Mouse (Mus musculus) heart, embryonic 14.5 days (tissue): ENCODE measurements at regions not wholly inside any gene's neighbourhood (a gene's known extent, or its start where the extent isn't known, plus 50 kb on each side); places are given as distances from the start of the nearest gene placed in this dataset.
"Not testable (repeated sequence)": the region's sequence is repeated elsewhere in the genome, so short reads cannot be mapped to it uniquely, and the experiment has no call there.

Source experiments
- ATAC-seq: fragments of 200-750 bp; cut with Nextera tagmentation; 2 replicates; pipeline ENCODE4 v1.8.0; 2017; ENCODE audit warnings: low read depth, moderate TSS enrichment; ENCODE audit not compliant: insufficient number of reproducible peaks, insufficient read depth, low FRiP score
- H3K27ac ChIP-seq, 2 experiments: fragments of 200-500 bp in 1 of 2; fragments of 300-500 bp in 1 of 2; sonication (generic) in 1 of 2; replicated peaks in 1 of 2; 2 replicates each; pipeline ENCODE4 v1.5.1; 2012 to 2014; ENCODE audit warnings: low read depth in 2 of 2, low read length in 2 of 2, control low read depth in 1 of 2, mild to moderate bottlenecking in 1 of 2, mixed read lengths in 1 of 2; ENCODE audit not compliant: control insufficient read depth in 1 of 2, insufficient read depth in 1 of 2
- H3K27me3 ChIP-seq: fragments of 300-500 bp; sonication (generic); 2 replicates; pipeline ENCODE4 v1.6.1; 2014; ENCODE audit warnings: mild to moderate bottlenecking, low read length, control low read depth; ENCODE audit not compliant: control insufficient read depth, insufficient read depth
- H3K36me3 ChIP-seq: fragments of 300-500 bp; sonication (generic); 2 replicates; pipeline ENCODE4 v1.6.1; 2014; ENCODE audit warnings: mild to moderate bottlenecking, control low read depth, low read length, mixed read lengths; ENCODE audit not compliant: control insufficient read depth, insufficient read depth
- H3K4me1 ChIP-seq, 2 experiments: fragments of 200-500 bp in 1 of 2; fragments of 300-500 bp in 1 of 2; sonication (generic) in 1 of 2; 2 replicates each; pipeline ENCODE4 v1.6.1; 2012 to 2014; ENCODE audit warnings: low read length in 2 of 2, control low read depth in 1 of 2, mixed read lengths in 1 of 2; ENCODE audit not compliant: control insufficient read depth in 2 of 2, insufficient read depth in 2 of 2
- H3K4me2 ChIP-seq: fragments of 300-500 bp; sonication (generic); 2 replicates; pipeline ENCODE4 v1.6.1; 2014; ENCODE audit warnings: mild to moderate bottlenecking, low read length
- H3K4me3 ChIP-seq, 2 experiments: fragments of 200-500 bp in 1 of 2; fragments of 300-500 bp in 1 of 2; sonication (generic) in 1 of 2; 2 replicates each; pipeline ENCODE4 v1.5.1; 2012 to 2014; ENCODE audit warnings: low read length in 2 of 2, mild to moderate bottlenecking in 2 of 2, control low read depth in 1 of 2, low read depth in 1 of 2, moderate library complexity in 1 of 2; ENCODE audit not compliant: control insufficient read depth in 1 of 2, insufficient read depth in 1 of 2
- H3K9ac ChIP-seq: fragments of 300-500 bp; sonication (generic); 2 replicates; pipeline ENCODE4 v1.6.1; 2014; ENCODE audit warnings: mild to moderate bottlenecking, low read length
- H3K9me3 ChIP-seq: fragments of 300-500 bp; sonication (generic); 2 replicates; pipeline ENCODE4 v1.6.1; 2016; ENCODE audit warnings: low read length, control low read depth; ENCODE audit not compliant: control insufficient read depth
- WGBS: fragments of 180-500 bp; shearing (Covaris S2); extraction: QIAGEN DNeasy Blood & Tissue Kit; methylation state at CpG from one replicate; pipeline ENCODE4 v1.1.7; 2014; 5-methylcytosine and 5-hydroxymethylcytosine counted together

DNA sequence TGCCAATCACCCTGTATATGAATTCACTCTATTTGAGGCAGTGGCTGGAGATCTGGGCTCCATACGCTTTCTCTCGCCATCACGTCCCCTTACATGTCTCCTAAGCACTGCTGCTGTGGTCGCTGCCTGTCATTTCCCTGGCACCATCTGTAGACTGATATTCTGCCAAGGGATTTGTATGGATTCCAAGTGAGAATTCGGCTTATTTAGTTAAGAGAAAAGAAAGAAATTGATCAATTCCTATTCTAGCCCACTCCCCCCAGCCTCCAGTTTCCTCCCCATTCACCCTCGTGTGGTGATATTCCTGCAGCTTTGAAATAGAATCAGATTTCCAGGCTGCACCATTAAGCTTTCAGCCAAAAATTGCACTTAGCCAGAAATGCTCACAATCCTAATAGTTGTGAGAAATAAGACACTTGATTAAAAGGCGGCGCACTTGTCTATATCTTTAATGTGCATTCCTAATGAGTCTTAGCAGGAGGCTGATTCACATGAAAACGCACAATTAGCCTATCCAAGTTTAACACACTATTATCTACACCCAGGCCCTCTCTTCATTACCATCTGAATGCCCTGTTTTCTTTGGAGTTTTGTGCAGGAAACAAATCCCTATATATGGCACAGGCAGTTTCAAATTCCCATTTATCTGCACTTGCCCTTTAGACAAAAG lies 253.8 kb upstream of the Gm6793 start:
- WGBS: 71% methylated on average over 9 of the region's 9 CpGs
- no peak overlapping the region for H3K4me2 ChIP-seq

DNA sequence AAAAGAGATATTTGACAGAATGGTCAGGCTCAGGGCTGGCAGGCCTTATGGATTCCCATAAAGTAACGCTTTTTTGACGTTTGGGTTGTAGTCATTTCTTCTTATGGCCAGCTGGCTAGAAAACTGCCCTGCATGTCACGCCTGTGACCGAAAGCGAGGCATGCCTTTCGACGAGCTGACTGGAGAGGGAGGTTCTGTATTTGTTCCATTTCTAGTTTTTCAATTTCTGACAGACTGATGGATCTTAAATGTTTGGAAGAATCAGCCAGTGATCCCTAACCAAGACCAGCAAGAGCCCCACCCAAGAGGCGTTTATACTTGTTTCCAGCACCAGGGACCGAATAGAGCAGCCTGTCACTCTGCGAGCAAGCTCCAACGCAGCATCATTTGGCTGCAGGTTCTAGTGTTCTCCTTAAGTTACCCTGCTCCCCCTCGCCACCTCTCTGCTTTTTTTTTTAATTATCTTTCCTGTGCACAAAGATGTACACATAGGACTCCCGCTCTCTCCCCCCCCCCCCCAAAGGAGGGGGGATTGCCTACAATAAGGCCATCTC lies 243.2 kb upstream of the Gm6793 start:
- no peak overlapping the region for H3K4me3 ChIP-seq

More for the DNA sequence above, 253.8 kb upstream of the Gm6793 start:
- H3K4me1 ChIP-seq: no peaks in the 10 kb centered on the region
- no peaks in the 10 kb centered on the region for H3K36me3 ChIP-seq
- no peak overlapping the region for H3K9ac ChIP-seq
- H3K4me3 ChIP-seq: no peak overlapping the region
- H3K27me3 ChIP-seq: no peaks in the 10 kb centered on the region
- ATAC-seq: no peak
- H3K9me3 ChIP-seq: no peaks in the 10 kb centered on the region
- no peak overlapping the region for H3K27ac ChIP-seq

DNA sequence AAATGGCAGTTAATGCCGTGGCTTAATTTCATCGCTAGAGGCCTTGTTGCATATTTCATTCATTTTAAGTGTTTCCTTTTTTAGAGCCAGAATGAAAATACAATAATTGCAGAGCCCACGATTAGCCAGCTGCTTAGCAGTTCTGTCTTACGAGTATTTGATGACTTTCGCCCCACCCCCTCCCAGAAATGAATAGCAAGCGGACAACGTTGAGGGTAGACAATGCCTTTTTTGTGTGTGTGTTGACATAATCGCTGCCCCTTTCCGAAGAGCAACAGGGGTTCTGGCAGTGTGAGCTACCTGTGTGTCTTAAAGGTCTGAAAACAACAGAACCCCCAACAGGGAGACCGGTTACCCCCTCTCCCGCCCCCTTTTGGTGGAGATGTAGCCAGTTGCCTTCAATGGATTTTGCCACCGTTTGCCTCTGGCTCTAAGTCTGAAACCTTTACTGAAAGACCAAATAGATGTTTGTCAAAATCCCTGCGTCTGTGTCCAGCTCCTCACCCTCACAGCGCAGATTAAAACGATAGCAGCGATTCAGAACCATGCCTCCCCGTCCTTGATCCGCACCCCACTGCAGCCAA lies 242.6 kb upstream of the Gm6793 start:
- Histone ChIP-seq H3K4me2 (peak overlapping the region; percentile 41), H3K27ac (no peak overlapping the region), H3K36me3 (no peaks in the 10 kb centered on the region), H3K4me1 (no peaks in the 10 kb centered on the region), H3K27me3 (no peaks in the 10 kb centered on the region), H3K9me3 (no peaks in the 10 kb centered on the region), H3K4me3 (no peak overlapping the region), H3K9ac (no peak overlapping the region)
- ATAC-seq: no peak
- WGBS: 25% methylated on average over 18 of the region's 18 CpGs

More for the DNA sequence above, 243.2 kb upstream of the Gm6793 start:
- H3K4me2 ChIP-seq: peak overlapping the region; percentile 41
- H3K9ac ChIP-seq: no peak overlapping the region
- H3K27ac ChIP-seq: no peak overlapping the region
- H3K27me3 ChIP-seq: no peaks in the 10 kb centered on the region
- no peaks in the 10 kb centered on the region for H3K9me3 ChIP-seq
- H3K4me1 ChIP-seq: no peaks in the 10 kb centered on the region
- no peaks in the 10 kb centered on the region for H3K36me3 ChIP-seq
- no peak for ATAC-seq
- 57% methylated on average over 13 of the region's 13 CpGs for WGBS

DNA sequence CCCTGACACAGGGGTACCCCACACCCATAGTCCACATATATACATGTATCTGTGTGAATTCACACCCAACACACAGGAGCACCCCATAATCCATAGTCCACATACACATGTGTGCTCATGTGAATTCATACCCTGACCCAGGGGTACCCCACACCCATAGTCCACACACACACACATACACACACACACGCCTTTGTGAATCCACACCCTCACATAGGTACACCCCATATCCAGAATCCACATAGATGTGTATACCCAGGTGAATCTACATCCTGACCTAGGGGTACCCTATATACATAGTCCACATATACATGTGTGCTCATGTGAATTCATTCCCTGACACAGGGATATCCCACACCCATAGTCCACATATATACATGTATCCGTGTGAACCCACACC lies 231.8 kb upstream of the Gm6793 start:
- H3K9me3 ChIP-seq, H3K9ac ChIP-seq, H3K36me3 ChIP-seq, H3K4me3 ChIP-seq, H3K27me3 ChIP-seq, H3K4me1 ChIP-seq, H3K4me2 ChIP-seq, H3K27ac ChIP-seq: not testable (repeated sequence)
- 78% methylated on average over 2 of the region's 2 CpGs for WGBS
- ATAC-seq: peak; percentile 26; the same call in 1 of the 2 replicates

DNA sequence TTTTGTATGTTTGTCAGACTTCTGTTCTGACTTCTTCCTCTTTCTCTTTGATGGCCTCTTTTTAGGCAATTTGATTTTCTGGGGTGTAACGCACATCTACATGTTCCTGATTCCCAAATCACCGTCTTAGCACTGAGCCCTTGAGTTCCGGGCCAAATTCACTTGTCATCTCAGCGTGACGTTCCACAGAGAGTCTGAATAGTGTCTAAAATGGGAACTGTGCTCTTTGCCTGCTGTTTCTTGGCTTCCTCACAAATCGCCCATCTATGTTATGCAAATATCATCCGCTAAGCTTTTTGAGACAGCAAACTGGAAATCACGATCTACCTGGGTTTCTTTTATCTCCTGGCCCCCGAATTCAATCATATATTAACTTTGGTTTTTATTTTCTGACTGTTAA lies 223.8 kb upstream of the Gm6793 start:
- WGBS: 55% methylated on average over 9 of the region's 9 CpGs
- no peaks in the 10 kb centered on the region for H3K27me3 ChIP-seq

DNA sequence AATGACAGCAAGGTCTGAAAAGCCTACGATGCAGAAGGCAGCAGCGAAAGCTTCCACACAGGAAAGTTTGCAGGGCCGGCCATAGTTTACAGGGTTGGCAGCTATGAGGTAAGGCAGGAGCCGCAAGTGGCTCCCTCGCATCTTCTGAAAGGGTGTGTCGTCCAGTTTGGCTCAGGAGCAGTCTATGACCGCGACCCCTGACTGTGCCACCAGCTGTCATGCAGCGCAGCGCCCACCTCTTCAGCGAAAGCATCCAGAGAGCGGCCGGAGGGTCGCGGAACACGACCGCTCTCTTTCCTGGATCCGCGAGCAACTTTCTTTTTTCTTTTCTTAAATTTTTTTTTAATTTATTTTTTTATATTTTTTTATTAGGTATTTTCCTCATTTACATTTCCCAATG lies 221.9 kb upstream of the Gm6793 start:
- 86% methylated on average over 19 of the region's 19 CpGs for WGBS

More for the DNA sequence above, 223.8 kb upstream of the Gm6793 start:
- Histone ChIP-seq H3K27ac (no peak overlapping the region), H3K36me3 (no peaks in the 10 kb centered on the region), H3K9me3 (no peaks in the 10 kb centered on the region), H3K4me2 (no peak overlapping the region), H3K4me1 (no peaks in the 10 kb centered on the region), H3K4me3 (no peak overlapping the region), H3K9ac (no peak overlapping the region)
- ATAC-seq: no peak

DNA sequence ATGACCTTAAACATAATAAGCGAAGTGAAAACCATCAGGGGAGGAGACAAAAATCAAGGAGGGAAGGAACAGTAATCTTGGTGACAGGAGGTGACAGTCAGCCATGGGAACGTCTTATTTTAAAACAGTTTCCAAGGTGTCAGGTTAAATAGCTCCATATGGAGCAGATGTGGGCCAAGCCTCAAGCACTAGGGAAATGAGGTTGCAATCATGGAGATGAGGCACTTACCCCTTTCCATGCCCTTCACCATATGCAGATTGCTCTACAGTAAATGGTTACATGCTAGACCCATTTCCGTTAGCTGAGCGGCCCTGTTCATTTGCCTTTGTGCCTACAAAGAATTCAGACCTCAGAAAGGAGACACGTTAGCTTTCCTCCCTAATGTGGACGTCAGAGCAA lies 204.8 kb upstream of the Gm6793 start:
- no peak overlapping the region for H3K4me3 ChIP-seq
- H3K36me3 ChIP-seq: no peaks in the 10 kb centered on the region
- no peak for ATAC-seq
- H3K9me3 ChIP-seq: no peaks in the 10 kb centered on the region
- H3K4me1 ChIP-seq: no peaks in the 10 kb centered on the region
- no peak overlapping the region for H3K4me2 ChIP-seq
- no peak overlapping the region for H3K27ac ChIP-seq
- no peaks in the 10 kb centered on the region for H3K27me3 ChIP-seq
- no peak overlapping the region for H3K9ac ChIP-seq
- WGBS: 78% methylated on average over 6 of the region's 6 CpGs

More for the DNA sequence above, 221.9 kb upstream of the Gm6793 start:
- H3K36me3 ChIP-seq, ATAC-seq, H3K4me2 ChIP-seq, H3K27me3 ChIP-seq, H3K9ac ChIP-seq, H3K9me3 ChIP-seq, H3K4me3 ChIP-seq, H3K27ac ChIP-seq, H3K4me1 ChIP-seq: not testable (repeated sequence)
